Mouse (Mus musculus) C2C12 (cell line): Measurements from ENCODE around the gene Abcc9.

Experiments
- CEBPB ChIP-seq: IDR thresholded peaks from one replicate; pipeline ENCODE4 v1.6.1; 2011; ENCODE audit warnings: low read depth, mild to moderate bottlenecking, control low read depth, moderate library complexity
- CTCF ChIP-seq: IDR thresholded peaks from one replicate; pipeline ENCODE4 v1.5.1; 2011; ENCODE audit not compliant: control insufficient read depth, insufficient read depth, insufficient read length
- MYOD1 ChIP-seq: IDR thresholded peaks from one replicate; pipeline ENCODE4 v1.6.1; 2011; ENCODE audit warnings: low read depth; ENCODE audit not compliant: control insufficient read depth, insufficient read length
- MYOG ChIP-seq: IDR thresholded peaks from one replicate; pipeline ENCODE4 v1.6.1; 2011; ENCODE audit not compliant: control insufficient read depth, insufficient read length; ENCODE audit errors: extremely low read depth
- USF1 ChIP-seq: IDR thresholded peaks from one replicate; pipeline ENCODE4 v1.6.1; 2011; ENCODE audit warnings: low read depth, mild to moderate bottlenecking, control low read depth, moderate library complexity

- TF ChIP-seq USF1 (no peak), CTCF (no peak), MYOD1 (no peak), CEBPB (no peak), MYOG (no peak)
Observed at GRCm38 (mm10) chr6:142689673-142690072, 12.4 kb downstream of the Abcc9 start.
